Mouse (Mus musculus): ENCODE results near the gene Dand5.

DNA sequence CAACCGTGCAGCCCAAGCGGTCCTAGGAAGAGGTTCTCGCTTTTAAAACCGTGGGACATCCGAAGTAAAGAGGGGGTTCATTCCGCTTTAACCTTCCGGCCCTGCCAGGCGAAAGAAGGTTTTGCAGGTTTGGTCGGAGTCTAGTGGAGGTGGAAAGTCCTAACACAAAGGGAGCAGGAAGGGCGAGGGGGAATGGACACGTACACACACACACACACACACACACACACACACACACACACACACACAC lies 37.2 kb downstream of the Dand5 start:
- TF ChIP-seq USF1 (IDR thresholded peaks at IDR 0.05; ENCODE audit: low read depth), result no peak
- no peak for TF ChIP-seq CEBPB (IDR thresholded peaks at IDR 0.05; ENCODE audit: insufficient read depth, poor library complexity, severe bottlenecking)
- no peak for TF ChIP-seq MAX (IDR thresholded peaks at IDR 0.05; ENCODE audit: low read depth)
- TF ChIP-seq E2F4 (IDR thresholded peaks at IDR 0.05; ENCODE audit: insufficient read depth), result no peak
- TF ChIP-seq POLR2A (IDR thresholded peaks at IDR 0.05; ENCODE audit: insufficient read length, low read depth), result no peak
- TF ChIP-seq POLR2AphosphoS2 (IDR thresholded peaks at IDR 0.05; ENCODE audit: insufficient read length, low read depth), result no peak
- TF ChIP-seq SRF (IDR thresholded peaks at IDR 0.05; ENCODE audit: control insufficient read depth, insufficient read length, low read depth), result no peak
- no peak for TF ChIP-seq MYOG (IDR thresholded peaks at IDR 0.05; ENCODE audit: control insufficient read depth in 1 of 3, insufficient read depth in 1 of 3, insufficient read length in 2 of 3, low read depth in 2 of 3)
- TF ChIP-seq TCF3 (IDR thresholded peaks at IDR 0.05; ENCODE audit: insufficient read length, low read depth), result no peak
- no peak for TF ChIP-seq MYOD1 (IDR thresholded peaks at IDR 0.05; ENCODE audit: control insufficient read depth in 1 of 3, insufficient read length in 2 of 3, low read depth in 2 of 3)
- TF ChIP-seq TCF12 (IDR thresholded peaks at IDR 0.05; ENCODE audit: insufficient read depth, poor library complexity, severe bottlenecking), result no peak
- TF ChIP-seq REST (IDR thresholded peaks at IDR 0.05; ENCODE audit: insufficient read depth, insufficient read length), result no peak
